Mouse (Mus musculus) left cerebral cortex, postnatal 36 days (tissue): ENCODE measurements around the gene Nmur1. TPM values are rescaled to one million over a fixed set of nuclear protein-coding genes. Genes with fewer than 3 reads are reported as not detected.

Experiments
- DNase-seq, 2 experiments: peaks; one replicate each; pipeline ENCODE4 v3.0.0; 2021 to 2022; ENCODE audit warnings: low spot score in 2 of 2, mixed read lengths in 1 of 2
- intact Hi-C: fragments of 180-260 bp; cut with DNase I; formaldehyde crosslinking; loops from one replicate; pipeline ENCODE4 v1.15.1; 2025
- total RNA-seq, 2 experiments: library from RNA; stranded (reverse); gene quantifications; 2 replicates each; pipeline ENCODE4 v1.2.3; 2021

The Nmur1 gene
- total RNA-seq, 2 experiments from 2014 or later = not detected

GRCm38 (mm10) chr1:86378662-86379061 lies 47.4 kb downstream of the Nmur1 start:
- intact Hi-C loops = no loop called here
- DNase-seq = peak in 1 of 2 experiments; percentile 25

GRCm38 (mm10) chr1:86376354-86376753 lies 49.7 kb downstream of the Nmur1 start:
- no peak for DNase-seq
- intact Hi-C loops = no loop called here

- intact Hi-C loops = no loop called here
- DNase-seq = peak in 1 of 2 experiments; percentile 30
These were observed 54.0 kb downstream of the Nmur1 start for GRCm38 (mm10) chr1:86371997-86372396.

- intact Hi-C loops = no loop called here
- DNase-seq = no peak
These were observed 57.9 kb downstream of the Nmur1 start for GRCm38 (mm10) chr1:86368086-86368485.

- intact Hi-C loops = no loop called here
- no peak for DNase-seq
These were observed 62.4 kb downstream of the Nmur1 start for GRCm38 (mm10) chr1:86363671-86364070.

GRCm38 (mm10) chr1:86361852-86362615 lies 64.0 kb downstream of the Nmur1 start:
- DNase-seq = no peak
- intact Hi-C loops = no loop called here

- DNase-seq = no peak
- intact Hi-C loops = no loop called here
These were observed 65.6 kb downstream of the Nmur1 start for GRCm38 (mm10) chr1:86360441-86360840.

GRCm38 (mm10) chr1:86359798-86360179 lies 66.2 kb downstream of the Nmur1 start:
- no peak for DNase-seq
- intact Hi-C loops = loop anchor here (10.0 kb wide), 1 partner anchor 175 kb away; no protein-coding TSS in a partner anchor

GRCm38 (mm10) chr1:86358906-86359797 lies 66.9 kb downstream of the Nmur1 start, which contains the start of gene Ncl:
Ncl (minus strand) TSS chr1:86359400.
- intact Hi-C loops = loop anchor here (10.0 kb wide), 1 partner anchor 176 kb away; no protein-coding TSS in a partner anchor
- peak; percentile 97 to 98 for DNase-seq

GRCm38 (mm10) chr1:86358229-86358905 lies 67.7 kb downstream of the Nmur1 start:
- DNase-seq = no peak
- intact Hi-C loops = loop anchor here (10.0 kb wide), 1 partner anchor 176 kb away; no protein-coding TSS in a partner anchor

- DNase-seq = no peak
- intact Hi-C loops = loop anchor here (10.0 kb wide), 1 partner anchor 181 kb away; no protein-coding TSS in a partner anchor
These were observed 71.8 kb downstream of the Nmur1 start for GRCm38 (mm10) chr1:86354186-86354585.

- DNase-seq = no peak
- intact Hi-C loops = loop anchor here (10.0 kb wide), 1 partner anchor 184 kb away; no protein-coding TSS in a partner anchor
These were observed 75.5 kb downstream of the Nmur1 start for GRCm38 (mm10) chr1:86350576-86350975.

GRCm38 (mm10) chr1:86349696-86350095 lies 76.3 kb downstream of the Nmur1 start:
- no peak for DNase-seq
- intact Hi-C loops = loop anchor here (10.0 kb wide), 1 partner anchor 185 kb away; no protein-coding TSS in a partner anchor

- DNase-seq = no peak
- intact Hi-C loops = no loop called here
These were observed 76.8 kb downstream of the Nmur1 start for GRCm38 (mm10) chr1:86349201-86349600.

GRCm38 (mm10) chr1:86348801-86349200 lies 77.2 kb downstream of the Nmur1 start:
- DNase-seq = no peak
- intact Hi-C loops = no loop called here

- intact Hi-C loops = no loop called here
- DNase-seq = no peak
These were observed 77.9 kb downstream of the Nmur1 start for GRCm38 (mm10) chr1:86348083-86348482.

- intact Hi-C loops = no loop called here
- no peak for DNase-seq
These were observed 78.3 kb downstream of the Nmur1 start for GRCm38 (mm10) chr1:86347716-86348045.

GRCm38 (mm10) chr1:86346851-86347715 lies 78.9 kb downstream of the Nmur1 start:
- intact Hi-C loops = no loop called here
- DNase-seq = no peak

GRCm38 (mm10) chr1:86345956-86346355 lies 80.1 kb downstream of the Nmur1 start:
- no peak for DNase-seq
- intact Hi-C loops = no loop called here
